Mouse (Mus musculus): ENCODE results near the gene Edc4.

The Edc4 gene

DNA sequence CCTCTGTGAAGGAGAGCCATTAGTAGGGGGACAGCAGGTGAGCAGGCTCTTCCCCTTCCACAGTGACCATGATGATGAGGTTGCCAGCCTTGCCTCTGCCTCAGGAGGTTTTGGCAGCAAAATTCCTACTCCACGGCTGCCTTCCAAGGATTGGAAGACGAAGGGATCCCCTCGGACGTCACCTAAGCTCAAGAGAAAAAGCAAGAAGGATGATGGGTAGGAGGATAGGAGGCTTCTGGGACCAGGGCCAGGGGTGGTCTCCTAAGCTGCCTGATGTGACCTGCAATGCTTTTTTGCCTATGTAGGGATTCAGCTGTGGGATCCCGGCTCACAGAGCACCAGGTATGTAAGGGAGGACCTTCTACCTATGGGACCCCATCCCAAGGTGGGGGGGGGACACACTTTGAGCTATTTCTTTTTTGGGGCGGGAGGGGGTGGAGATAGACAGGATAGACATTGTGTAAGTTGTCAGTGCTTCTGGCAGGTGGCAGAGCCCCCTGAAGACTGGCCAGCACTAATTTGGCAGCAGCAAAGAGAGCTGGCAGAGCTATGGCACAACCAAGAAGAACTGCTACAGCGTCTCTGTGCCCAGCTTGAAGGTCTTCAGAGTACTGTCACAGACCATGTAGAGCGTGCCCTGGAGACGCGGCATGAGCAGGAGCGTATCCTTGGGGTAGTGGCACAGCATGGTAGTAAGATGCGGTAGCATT lies 9.2 kb downstream of the Edc4 start:
- DNase-seq, result no peak

GRCm38 (mm10) chr8:105890870-105891269 lies 10.2 kb downstream of the Edc4 start:
- no peak for DNase-seq

GRCm38 (mm10) chr8:105892432-105892831 lies 11.8 kb downstream of the Edc4 start:
- peak; percentile 20 for DNase-seq

DNA sequence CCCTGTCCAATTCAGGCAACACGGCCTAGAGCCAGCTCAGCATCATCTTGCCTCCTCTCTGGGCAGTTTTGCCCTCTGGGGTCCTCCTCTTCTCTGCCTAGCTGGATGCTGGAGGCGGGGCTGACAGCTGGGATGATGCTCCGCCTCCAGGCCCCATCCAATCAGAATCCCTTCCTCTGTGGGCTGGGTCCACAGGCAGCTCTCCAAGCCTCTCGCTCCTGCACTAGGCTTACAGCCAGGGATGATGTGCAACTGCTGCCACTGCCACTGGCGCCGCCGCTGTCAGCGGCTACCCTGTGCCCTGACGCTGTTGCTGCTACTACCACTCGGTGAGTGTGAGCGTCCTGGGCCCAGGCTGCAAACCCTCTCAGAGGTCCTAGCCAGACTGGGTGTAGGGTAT lies 12.7 kb downstream of the Edc4 start, which contains the start of gene Nrn1l:
TSS of gene Nrn1l (plus strand) at position 229 of the 400 bp plus-strand sequence.
- peak; percentile 86 for DNase-seq

DNA sequence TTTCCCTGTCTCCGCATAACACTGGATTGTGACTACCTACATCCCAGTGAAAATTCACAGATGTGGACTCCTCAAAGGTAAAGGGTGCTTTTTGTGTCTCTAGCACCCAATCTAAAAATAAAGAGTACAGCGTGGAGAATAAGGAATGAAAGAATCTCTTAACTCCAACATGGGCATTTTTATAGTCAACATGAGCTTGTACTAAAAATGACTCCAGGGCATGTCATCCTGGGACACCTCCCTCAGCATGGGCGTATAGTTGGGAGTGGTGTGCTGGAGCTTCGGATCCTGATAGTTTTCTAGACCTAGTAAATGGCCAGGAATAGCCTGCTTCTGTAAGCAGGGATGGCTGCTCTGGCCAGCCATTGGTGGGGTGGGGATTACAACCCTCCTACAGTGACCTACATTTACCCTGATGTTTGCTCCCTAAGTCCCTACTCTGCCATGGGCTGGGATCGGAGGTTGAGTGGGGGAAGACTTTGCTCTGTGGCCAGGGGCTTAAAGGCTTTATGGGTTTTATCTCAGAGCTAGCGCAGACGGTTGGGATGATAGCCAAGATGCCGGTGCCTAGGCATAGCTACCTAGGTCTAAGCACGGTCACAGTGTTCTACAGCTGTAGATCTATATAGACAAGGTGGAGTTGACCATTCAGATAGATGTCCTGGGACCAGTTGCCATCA lies 17.3 kb downstream of the Edc4 start:
- DNase-seq, result no peak

GRCm38 (mm10) chr8:105900180-105900940 lies 19.7 kb downstream of the Edc4 start, which contains the start of gene Pskh1:
TSS of gene Pskh1 (plus strand) at chr8:105900441.
- DNase-seq, result peak; percentile 96

GRCm38 (mm10) chr8:105900941-105901616 lies 20.4 kb downstream of the Edc4 start:
- no peak for DNase-seq

DNA sequence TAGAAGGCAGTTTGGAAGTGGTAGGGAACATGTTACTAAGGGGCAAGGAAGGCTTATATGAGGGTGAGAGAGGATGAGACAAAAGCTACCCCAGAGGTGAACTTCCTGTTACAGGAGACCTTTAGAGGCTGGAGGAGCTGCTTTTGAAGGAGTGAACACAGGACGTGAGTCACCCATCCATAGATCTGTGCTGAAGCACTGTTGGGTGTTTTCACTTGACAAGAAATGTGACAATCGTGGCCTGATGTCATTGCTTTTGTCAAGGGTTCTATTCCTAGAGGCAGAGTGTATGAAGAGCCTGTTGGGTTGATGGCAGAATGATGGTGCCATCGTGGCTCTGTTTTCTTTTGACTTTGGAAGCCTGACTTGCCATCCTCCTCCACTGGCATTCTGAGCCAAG lies 38.7 kb downstream of the Edc4 start:
- DNase-seq, result no peak

GRCm38 (mm10) chr8:105925123-105925522 lies 44.4 kb downstream of the Edc4 start:
- no peak for DNase-seq

DNA sequence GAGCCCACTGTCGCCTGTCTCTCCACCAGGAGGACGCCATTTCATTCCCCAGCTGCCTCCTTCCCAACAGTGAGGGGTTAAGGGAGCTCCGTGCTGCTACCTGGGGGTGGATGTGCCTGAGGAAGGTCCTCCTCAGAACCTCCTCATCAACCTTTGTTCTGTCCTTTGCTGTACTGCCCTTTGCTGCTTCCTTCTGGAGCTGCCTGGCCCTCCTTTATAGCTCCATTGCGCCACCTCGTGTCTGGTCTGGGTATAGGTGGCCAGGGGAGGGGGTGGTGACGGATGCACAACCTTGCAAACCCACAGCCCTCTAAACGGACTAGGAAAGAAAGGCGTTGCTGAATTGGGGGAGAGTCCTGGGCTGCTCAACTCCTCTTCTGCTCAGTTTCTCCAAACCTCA lies 49.9 kb downstream of the Edc4 start:
- DNase-seq, result peak; percentile 75

GRCm38 (mm10) chr8:105931271-105931670 lies 50.6 kb downstream of the Edc4 start:
- DNase-seq, result no peak

DNA sequence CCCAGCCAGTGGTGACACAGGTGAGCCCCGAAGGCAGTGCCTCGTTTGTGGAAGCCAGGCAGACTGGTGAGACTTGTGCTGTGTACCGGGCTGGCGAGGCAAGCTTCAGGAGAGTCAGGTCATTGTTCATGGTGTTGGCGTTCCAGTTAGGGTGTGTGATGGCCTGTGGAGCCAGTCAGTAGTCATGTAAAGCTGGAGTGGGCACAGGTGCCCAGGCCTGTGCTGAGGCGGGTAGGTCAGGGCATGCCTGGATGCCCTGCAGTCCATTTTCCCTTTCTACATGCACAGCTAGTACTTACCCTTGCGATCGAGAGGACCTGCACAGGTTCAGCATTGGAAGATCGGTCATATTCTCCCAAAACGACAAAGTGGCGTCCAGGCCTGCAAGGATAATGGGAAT lies 51.8 kb downstream of the Edc4 start:
- no peak for DNase-seq

DNA sequence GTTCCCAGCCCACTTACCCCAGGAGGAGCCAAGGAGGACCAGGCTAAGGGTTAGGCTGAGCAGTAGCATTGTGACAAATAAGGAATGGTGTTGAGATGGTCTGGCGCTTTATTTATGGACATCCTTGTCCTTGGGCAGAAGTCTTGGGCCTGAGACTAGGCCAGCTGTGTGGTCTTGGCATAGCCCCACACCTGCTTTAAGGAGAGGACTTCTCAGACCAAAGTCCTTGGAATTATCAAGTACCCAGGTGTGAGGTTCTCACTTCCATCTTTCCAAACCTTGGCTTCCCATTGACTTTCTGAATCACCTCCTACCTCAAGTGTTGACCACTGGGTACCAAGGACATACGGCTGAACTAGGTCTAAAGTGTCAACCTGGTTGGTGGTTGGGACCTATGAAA lies 53.1 kb downstream of the Edc4 start, which contains the start of gene Ctrl:
TSS of gene Ctrl (minus strand) at position 101 of the 400 bp plus-strand sequence.
- no peak for DNase-seq

GRCm38 (mm10) chr8:105935105-105935504 lies 54.4 kb downstream of the Edc4 start:
- DNase-seq, result no peak

DNA sequence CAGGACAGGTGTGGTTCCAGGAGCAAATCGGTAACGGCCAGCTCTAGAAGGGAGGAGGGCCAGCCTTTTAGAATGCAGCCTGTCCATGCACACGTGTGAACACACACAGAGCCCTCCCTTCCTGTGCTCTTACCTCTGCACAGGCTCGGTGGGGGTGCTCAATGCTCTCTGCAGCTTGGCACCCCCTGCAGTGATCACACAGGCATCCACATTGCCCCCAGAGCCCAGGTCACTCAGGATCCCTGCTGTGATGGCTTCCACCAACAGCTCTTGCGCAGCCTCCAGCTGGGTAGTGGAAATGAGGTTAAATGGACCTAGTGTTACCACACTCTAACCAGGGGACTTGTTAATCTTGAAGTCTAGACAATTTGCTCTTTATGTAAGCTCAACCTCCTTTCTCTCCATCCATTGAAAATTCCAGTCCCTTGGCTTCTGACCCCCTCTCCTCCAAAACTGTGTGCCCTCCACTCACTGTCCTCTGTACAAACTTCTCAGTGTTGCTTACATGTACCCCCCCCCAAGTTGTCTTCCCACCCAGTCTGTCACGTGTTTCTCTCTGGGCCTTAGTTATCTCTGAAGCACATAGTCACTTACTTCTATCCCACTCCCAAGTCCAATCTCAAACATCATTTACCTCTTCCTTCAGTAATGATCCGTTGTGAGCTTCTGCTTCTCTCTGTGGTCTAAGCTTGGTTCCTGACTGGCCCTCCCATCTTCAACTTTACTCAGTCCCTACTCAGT lies 55.4 kb downstream of the Edc4 start:
- DNase-seq, result peak; percentile 9

- DNase-seq, result peak; percentile 94
Measured at GRCm38 (mm10) chr8:105936866-105937475, 56.3 kb downstream of the Edc4 start.

DNA sequence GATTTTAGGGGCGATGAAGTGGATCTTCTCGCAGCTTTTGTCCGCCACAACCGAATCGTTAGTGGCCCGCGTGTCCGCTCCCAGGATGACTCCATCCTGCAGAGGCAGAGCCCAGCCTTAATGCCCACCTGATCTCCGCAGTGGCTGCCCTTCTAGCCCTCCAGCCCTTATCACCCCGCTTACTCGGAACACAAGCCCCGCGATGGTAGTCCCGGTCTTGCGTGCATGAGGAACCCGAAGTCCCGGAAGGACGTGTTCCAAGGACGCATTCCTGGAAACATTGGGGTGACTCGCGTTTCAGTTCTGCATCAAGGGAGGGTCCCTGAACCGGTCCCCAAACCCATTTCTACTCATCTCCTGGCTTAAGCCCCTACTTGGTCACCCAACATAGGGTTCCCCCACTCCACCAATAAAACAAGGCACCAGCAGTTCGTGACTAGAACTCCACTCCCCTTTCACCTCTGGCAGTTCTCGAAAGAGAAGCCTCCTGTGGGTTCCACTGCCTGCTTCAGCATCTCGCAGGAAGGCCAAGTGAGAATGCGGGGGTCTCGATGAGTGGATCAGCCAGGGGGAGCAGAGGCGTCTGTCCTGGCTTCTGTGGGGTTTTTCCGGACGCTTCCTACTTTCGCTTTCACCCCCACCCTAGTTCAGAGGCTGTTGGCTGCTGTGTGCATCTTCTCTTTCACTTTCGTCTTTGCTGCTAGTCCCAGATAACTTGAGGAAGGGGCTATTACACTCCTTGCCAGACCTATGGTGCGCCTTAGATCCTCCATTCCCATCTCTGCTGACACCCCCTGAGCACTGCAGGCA lies 57.0 kb downstream of the Edc4 start:
- peak; percentile 38 for DNase-seq

DNA sequence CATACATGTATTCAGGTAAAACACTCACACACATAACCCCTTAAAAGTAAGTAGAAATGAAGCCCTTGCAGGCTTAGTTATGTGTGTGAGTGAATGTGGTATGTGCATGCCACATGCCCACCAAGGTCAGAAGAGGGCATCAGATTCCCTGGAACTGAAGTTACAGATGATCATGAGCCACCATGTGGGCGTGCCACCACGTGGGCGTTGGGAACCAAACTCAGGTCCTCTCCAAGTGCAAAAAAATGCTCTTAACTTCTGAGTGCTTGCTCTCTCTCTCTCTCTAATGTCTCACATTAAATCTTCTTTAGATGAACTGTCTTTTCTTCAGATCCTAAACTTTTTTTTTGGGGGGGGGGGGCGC lies 57.6 kb downstream of the Edc4 start, which contains the start of gene Psmb10:
TSS of gene Psmb10 (minus strand) at position 139 of the 364 bp plus-strand sequence.
- peak; percentile 31 for DNase-seq

GRCm38 (mm10) chr8:105942026-105942425 lies 61.3 kb downstream of the Edc4 start:
- DNase-seq, result no peak

DNA sequence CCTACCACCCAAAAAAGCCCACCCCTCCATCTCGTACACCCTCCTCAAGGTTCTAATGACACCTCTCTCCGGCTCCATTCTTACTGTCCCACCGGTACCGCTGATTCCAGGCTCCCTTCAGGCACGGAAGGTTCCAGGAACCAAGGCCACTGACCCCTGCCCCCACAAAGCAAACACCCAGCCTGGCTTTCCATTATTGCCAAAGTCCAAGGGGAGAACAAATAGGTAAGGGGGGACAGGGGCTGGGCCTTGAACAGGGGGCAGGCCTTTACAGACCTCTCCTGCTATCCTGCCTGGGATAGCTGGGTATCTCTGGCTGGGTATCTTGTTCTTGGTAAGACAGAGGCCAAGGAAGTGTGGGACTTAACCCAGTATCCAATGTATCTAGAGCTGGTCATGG lies 61.9 kb downstream of the Edc4 start:
- DNase-seq, result no peak

- no peak for DNase-seq
Measured at GRCm38 (mm10) chr8:105943321-105943739, 62.6 kb downstream of the Edc4 start, which contains the start of gene Lcat. TSS of gene Lcat (minus strand) at chr8:105943382.

Data from embryo, embryonic 11 days (tissue).